Mouse (Mus musculus) heart, postnatal 4 days (tissue): ENCODE results near the gene Rab9b. TPM values are rescaled to one million over a fixed set of nuclear protein-coding genes. Genes with fewer than 3 reads are reported as not detected.

Experiments used
- DNase-seq: peaks from one replicate; pipeline ENCODE4 v3.0.0; 2021
- total RNA-seq, 2 experiments: library from RNA; stranded (reverse); gene quantifications; 2 replicates each; pipeline ENCODE4 v1.2.3; 2021

Rab9b gene
- under 1 TPM; 0.09 to 0.31 TPM for total RNA-seq

DNA sequence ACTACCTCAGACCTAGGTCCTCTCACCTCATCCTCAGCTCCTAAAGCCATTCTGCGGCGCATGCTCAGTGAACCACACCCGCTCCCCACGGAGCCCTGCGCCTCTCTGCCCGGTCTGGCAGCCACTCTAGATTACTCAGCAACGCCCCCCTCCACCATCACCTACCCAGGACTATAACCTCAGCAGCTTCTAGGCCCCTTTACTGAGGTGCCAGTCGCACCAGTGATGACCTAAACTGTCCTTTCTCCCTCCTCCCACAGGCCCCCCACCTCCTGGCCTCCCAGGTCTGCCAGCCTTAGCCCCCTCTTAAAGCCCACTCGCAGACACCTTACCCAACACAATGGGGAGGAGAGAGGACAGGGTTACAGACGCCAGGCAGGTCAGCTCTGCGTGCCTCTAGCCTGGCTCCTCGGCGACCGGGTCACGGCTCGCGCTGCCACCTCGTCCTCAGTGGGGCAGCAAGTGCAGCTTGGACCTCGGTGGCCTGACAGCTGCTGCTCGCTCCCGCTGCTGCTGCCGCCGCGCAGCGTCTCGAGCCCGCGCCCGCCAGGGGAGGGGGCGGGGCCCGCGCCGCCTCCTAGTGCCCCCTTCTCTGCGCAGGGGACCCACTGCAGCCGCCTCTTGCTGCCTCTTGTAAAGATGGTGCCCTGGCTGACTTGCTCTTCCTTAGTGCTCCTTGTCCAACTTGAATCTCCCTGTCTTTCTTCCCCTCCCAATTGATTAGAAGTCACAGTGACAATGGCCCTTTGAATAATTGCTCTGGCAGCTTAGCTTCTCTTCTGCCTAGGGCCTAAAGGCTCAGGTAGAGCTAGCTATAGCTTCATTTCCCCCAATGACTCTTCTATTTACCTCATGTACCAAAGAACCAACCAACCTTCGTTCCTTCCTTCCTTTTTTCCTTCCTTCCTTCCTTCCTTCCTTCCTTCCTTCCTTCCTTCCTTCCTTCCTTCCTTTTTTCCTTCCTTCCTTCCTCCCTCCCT is at the start of gene Rab9b:
Rab9b (minus strand) TSS at position 695 of the 980 bp plus-strand sequence.
- peak; percentile 11 for DNase-seq

DNA sequence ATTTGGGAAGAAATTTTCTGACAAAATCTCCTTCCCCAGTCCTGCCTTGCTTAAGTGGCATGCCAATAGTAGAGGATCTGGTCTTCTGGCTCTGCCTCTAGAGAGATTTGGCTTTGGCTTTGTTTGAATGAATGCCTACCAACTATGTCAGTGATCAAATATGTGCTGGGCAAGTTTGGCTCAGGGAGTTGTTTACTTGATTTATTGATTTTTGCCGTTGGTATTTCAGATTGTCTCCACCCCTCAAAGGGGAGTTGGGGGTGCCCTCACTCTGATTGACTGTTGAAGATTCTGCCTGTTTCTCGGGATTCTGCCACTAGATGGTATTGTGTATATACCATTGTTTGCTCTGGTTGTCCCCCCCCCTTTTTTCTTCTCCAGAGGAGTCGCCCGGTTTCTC is 35.8 kb upstream of the Rab9b start:
- no peak for DNase-seq

DNA sequence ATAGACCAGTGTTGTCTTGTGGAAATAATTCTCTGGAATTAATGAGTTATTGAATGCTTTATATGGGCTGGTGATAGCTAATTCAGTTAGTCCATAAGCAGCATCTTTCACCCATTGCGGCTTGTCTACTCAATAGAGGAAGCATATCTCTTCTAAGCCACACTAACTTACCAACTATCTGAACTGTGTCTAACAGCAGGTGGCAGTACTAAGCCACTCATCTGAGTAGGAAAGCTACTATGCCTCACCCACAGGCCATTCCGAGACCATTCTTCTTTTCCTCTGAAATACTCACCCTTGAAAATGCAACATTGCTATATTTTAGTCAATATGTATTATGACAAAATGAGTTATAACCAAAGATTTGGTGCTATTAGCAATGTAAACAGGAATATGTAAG is 27.2 kb upstream of the Rab9b start:
- peak; percentile 4 for DNase-seq

DNA sequence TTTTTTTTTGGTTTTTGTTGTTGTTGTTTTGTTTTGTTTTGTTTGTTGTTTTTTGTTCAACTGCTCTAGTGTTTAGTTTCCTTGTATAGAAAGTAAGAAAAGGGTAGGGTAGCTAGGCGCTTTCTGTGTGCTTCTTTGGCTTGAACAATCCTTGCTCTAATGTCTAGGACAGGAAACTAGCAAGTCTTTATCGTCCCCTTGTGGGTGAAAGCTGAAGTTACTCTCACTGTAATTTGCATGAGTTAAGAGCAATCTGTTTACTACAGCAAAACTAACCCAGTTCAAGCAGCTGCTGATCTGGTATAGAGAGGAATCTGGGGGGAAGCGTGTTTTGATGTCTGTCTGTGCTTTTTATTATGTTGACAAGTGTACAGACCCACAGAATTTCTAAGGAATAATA is 18.3 kb downstream of the Rab9b start:
- DNase-seq = no peak

DNA sequence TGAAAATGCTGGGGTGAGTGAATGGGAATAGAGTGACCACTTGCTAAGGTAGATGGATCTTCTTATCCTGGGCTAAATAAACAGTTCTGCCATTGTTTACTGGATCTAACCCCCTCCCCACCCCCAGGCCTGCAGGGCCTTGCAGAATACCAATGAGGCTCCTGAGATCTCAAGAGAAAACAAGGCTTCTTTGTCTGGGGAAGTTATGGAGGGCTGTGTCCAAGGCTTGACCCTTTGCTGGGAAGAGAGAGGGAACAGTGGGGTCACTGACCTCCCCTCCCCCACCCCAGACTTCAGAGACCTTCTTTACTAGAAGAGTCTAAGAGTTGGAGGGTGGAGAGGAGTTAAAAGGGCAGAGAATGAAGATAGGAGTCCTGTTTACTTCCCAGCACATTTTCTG is 39.9 kb downstream of the Rab9b start:
- no peak for DNase-seq

DNA sequence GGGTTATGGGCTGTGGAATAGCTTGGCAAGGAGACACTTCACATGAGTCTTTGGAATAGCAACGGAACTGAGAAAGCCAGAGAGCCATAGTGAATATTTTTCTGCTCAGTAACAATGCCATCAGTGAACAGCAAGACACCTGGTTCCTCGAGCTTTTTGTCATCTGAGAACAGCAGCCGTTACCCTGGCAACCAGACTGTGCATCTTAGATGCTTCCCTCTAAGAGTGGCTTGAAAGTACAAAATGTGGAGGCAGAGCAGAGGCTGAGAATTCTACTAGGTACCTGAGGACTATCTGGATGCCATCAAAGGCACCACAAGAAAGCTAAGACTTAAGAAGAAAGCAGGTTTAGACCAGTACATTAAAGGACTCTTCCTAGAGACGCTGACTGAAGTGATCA is 43.5 kb downstream of the Rab9b start:
- no peak for DNase-seq

DNA sequence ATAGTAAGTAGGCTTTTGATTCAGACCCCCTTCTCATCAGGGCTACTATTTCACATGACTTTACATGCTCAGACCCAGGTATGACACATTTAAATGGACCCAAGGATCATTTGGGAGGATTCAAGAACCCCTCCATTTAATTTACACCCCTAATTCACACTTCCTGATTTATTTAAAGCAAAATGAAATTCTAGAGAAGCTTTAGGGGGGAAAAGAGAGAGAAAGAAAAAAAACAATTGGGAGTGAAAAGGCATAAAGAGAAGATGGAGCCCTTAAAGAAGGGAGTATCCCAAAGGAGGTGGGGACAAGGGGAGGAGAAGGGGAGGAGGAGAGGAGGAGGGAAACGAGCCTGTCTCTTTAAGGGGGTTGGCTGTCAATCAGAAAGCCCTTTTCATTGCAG is 46.2 kb downstream of the Rab9b start, which contains the start of gene Plp1:
Plp1 (plus strand) TSS at position 301 of the 400 bp plus-strand sequence.
- no peak for DNase-seq

DNA sequence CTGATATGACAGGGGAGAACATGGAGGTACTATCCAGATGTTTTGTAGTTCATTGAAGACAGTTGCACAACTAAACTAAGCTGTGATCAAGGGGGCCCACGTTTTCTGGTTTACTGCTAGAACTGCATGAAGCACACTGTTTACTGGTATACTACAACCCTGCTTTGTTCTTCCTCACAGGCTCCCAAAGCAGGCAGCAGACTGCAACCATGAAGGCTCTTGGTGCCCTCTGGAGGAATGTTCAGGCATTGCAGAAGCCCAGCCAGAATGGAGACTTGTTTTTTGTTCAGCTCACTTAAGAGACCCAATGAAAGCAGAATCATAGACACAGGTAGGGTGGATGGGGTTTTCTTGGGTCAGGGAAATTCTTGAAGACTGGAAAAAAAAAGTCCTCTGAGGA is 48.3 kb downstream of the Rab9b start:
- DNase-seq = peak; percentile 76

DNA sequence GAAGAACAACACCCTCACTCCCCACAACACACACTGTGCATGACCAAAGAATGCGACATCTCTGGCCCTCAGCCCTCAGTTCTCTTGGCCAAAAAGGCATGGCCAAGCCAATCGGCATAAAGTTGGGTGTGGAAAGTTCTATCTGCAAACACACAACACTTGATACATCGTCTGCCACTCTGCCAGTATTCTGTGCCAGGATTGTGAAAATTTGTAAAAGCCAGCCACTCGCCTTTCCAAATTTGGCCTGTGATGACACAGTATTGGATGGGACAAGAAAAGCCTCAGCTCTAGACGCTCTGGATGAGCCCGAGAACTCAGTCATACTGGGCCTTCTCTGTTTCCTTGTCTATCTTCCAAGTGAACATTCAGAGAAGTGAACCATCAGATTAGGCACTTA is 48.8 kb downstream of the Rab9b start:
- DNase-seq = peak; percentile 6

Other genes with a start within 250 kb of the Rab9b start
- 1 to 10 TPM; 7.4 to 7.7 TPM for gene Tceal1, start 160.8 kb downstream of the Rab9b start, total RNA-seq
- 100 to 1,000 TPM; 223 to 227 TPM for gene Morf4l2, start 125.1 kb downstream of the Rab9b start, total RNA-seq
- not detected for gene Glra4, start 88.6 kb downstream of the Rab9b start, total RNA-seq
- gene Plp1, start 46.1 kb downstream of the Rab9b start, total RNA-seq = 1 to 10 TPM; 2.0 to 4.8 TPM
- not detected for gene H2bfm, start 58.6 kb upstream of the Rab9b start, total RNA-seq
- gene Tmsb15b2, start 106.7 kb upstream of the Rab9b start, total RNA-seq = 1 to 10 TPM; 5.3 to 9.7 TPM
- under 1 TPM in 1 of 2 experiments, not detected in 1; 0.36 TPM for gene Tmsb15l, start 108.1 kb upstream of the Rab9b start, total RNA-seq
- 1 to 10 TPM; 1.2 to 3.3 TPM for gene Tmsb15b1, start 108.1 kb upstream of the Rab9b start, total RNA-seq
- gene Zcchc18, start 124.4 kb upstream of the Rab9b start, total RNA-seq = under 1 TPM; 0.17 to 0.25 TPM
- gene Slc25a53, start 169.5 kb upstream of the Rab9b start, total RNA-seq = 1 to 10 TPM; 6.6 to 7.9 TPM
- 1 to 10 TPM; 5.1 to 6.3 TPM for gene Fam199x, start 180.8 kb upstream of the Rab9b start, total RNA-seq